Mouse (Mus musculus): ENCODE measurements at regions not wholly inside any gene's neighbourhood (a gene's known extent, or its start where the extent isn't known, plus 50 kb on each side); places are given as distances from the start of the nearest gene placed in this dataset.

GRCm38 (mm10) chr9:30137611-30138287 is 174.8 kb upstream of the Ntm start:
- peaks cover 24% of the 10 kb centered on the region for H3K9me3 ChIP-seq (replicated peaks)
- ATAC-seq (ENCODE audit: extremely low read depth, insufficient number of reproducible peaks, low FRiP score, poor library complexity, severe bottlenecking), result no peak
- H3K4me1 ChIP-seq (ENCODE audit: insufficient read depth, low read depth, low read length), result no peaks in the 10 kb centered on the region
- no peak overlapping the region for H3K4me3 ChIP-seq (ENCODE audit: low read depth, low read length)
- no peaks in the 10 kb centered on the region for H3K36me3 ChIP-seq (replicated peaks)
- TF ChIP-seq TAL1 (conservative IDR thresholded peaks at IDR 0.05; ENCODE audit: low read depth, low read length) (no peak), GATA2 (IDR thresholded peaks at IDR 0.05; ENCODE audit: borderline replicate concordance, low read depth, low read length) (no peak), GATA1 (IDR thresholded peaks at IDR 0.05; ENCODE audit: borderline replicate concordance, low read length) (no peak)
- no peak for DNase-seq (ENCODE audit: low spot score)
- H3K27me3 ChIP-seq (ENCODE audit: insufficient read depth, low read length), result no peaks in the 10 kb centered on the region

- Histone ChIP-seq H3K27me3 (ENCODE audit: insufficient read depth, low read length) (no peaks in the 10 kb centered on the region), H3K36me3 (replicated peaks) (no peaks in the 10 kb centered on the region), H3K4me3 (ENCODE audit: low read depth, low read length) (no peak overlapping the region), H3K9me3 (replicated peaks) (peaks cover 31% of the 10 kb centered on the region), H3K4me1 (ENCODE audit: insufficient read depth, low read depth, low read length) (no peaks in the 10 kb centered on the region)
- TF ChIP-seq POLR2AphosphoS5 (IDR thresholded peaks at IDR 0.05; ENCODE audit: insufficient replicate concordance, low read depth, low read length), result no peak
- ATAC-seq (ENCODE audit: extremely low read depth, insufficient number of reproducible peaks, low FRiP score, poor library complexity, severe bottlenecking), result no peak
- no peak for DNase-seq (ENCODE audit: low spot score)
Observed at GRCm38 (mm10) chr9:30140188-30140587, 177.2 kb upstream of the Ntm start.

- ATAC-seq (ENCODE audit: extremely low read depth, insufficient number of reproducible peaks, low FRiP score, poor library complexity, severe bottlenecking), result no peak
Observed at GRCm38 (mm10) chr9:30141186-30141585, 178.2 kb upstream of the Ntm start.

GRCm38 (mm10) chr9:30142806-30143458 is 180.0 kb upstream of the Ntm start:
- H3K4me3 ChIP-seq (ENCODE audit: low read depth, low read length), result no peak overlapping the region
- no peaks in the 10 kb centered on the region for H3K4me1 ChIP-seq (ENCODE audit: insufficient read depth, low read depth, low read length)
- no peaks in the 10 kb centered on the region for H3K27me3 ChIP-seq (ENCODE audit: insufficient read depth, low read length)
- no peaks in the 10 kb centered on the region for H3K36me3 ChIP-seq (replicated peaks)
- DNase-seq (ENCODE audit: low spot score) (no peak), ATAC-seq (ENCODE audit: extremely low read depth, insufficient number of reproducible peaks, low FRiP score, poor library complexity, severe bottlenecking) (no peak)
- peaks cover 20% of the 10 kb centered on the region for H3K9me3 ChIP-seq (replicated peaks)
- no peak for TF ChIP-seq CTCF (IDR thresholded peaks at IDR 0.05; ENCODE audit: low read depth, low read length)
- no peak for TF ChIP-seq GATA2 (IDR thresholded peaks at IDR 0.05; ENCODE audit: borderline replicate concordance, low read depth, low read length)
- TF ChIP-seq TAL1 (conservative IDR thresholded peaks at IDR 0.05; ENCODE audit: low read depth, low read length), result no peak
- TF ChIP-seq POLR2AphosphoS5 (IDR thresholded peaks at IDR 0.05; ENCODE audit: insufficient replicate concordance, low read depth, low read length), result no peak
- TF ChIP-seq GATA1 (IDR thresholded peaks at IDR 0.05; ENCODE audit: borderline replicate concordance, low read length), result no peak

More at GRCm38 (mm10) chr9:30141186-30141585, 178.2 kb upstream of the Ntm start:
- no peak for DNase-seq (ENCODE audit: low spot score)
- Histone ChIP-seq H3K27me3 (ENCODE audit: insufficient read depth, low read length) (no peaks in the 10 kb centered on the region), H3K4me3 (ENCODE audit: low read depth, low read length) (no peak overlapping the region), H3K9me3 (replicated peaks) (peaks cover 31% of the 10 kb centered on the region), H3K36me3 (replicated peaks) (no peaks in the 10 kb centered on the region), H3K4me1 (ENCODE audit: insufficient read depth, low read depth, low read length) (no peaks in the 10 kb centered on the region)
- TF ChIP-seq POLR2AphosphoS5 (IDR thresholded peaks at IDR 0.05; ENCODE audit: insufficient replicate concordance, low read depth, low read length) (no peak), TAL1 (conservative IDR thresholded peaks at IDR 0.05; ENCODE audit: low read depth, low read length) (no peak), CTCF (IDR thresholded peaks at IDR 0.05; ENCODE audit: low read depth, low read length) (no peak), GATA1 (IDR thresholded peaks at IDR 0.05; ENCODE audit: borderline replicate concordance, low read length) (no peak), GATA2 (IDR thresholded peaks at IDR 0.05; ENCODE audit: borderline replicate concordance, low read depth, low read length) (no peak)

- TF ChIP-seq CTCF (IDR thresholded peaks at IDR 0.05; ENCODE audit: low read depth, low read length), result no peak
- TF ChIP-seq POLR2AphosphoS5 (IDR thresholded peaks at IDR 0.05; ENCODE audit: insufficient replicate concordance, low read depth, low read length), result no peak
- TF ChIP-seq TAL1 (conservative IDR thresholded peaks at IDR 0.05; ENCODE audit: low read depth, low read length), result no peak
- H3K27me3 ChIP-seq (ENCODE audit: insufficient read depth, low read length), result no peaks in the 10 kb centered on the region
- DNase-seq (ENCODE audit: low spot score) (no peak), ATAC-seq (ENCODE audit: extremely low read depth, insufficient number of reproducible peaks, low FRiP score, poor library complexity, severe bottlenecking) (no peak)
- H3K9me3 ChIP-seq (replicated peaks), result peaks cover 13% of the 10 kb centered on the region
- no peak overlapping the region for H3K4me3 ChIP-seq (ENCODE audit: low read depth, low read length)
- H3K4me1 ChIP-seq (ENCODE audit: insufficient read depth, low read depth, low read length), result no peaks in the 10 kb centered on the region
- no peaks in the 10 kb centered on the region for H3K36me3 ChIP-seq (replicated peaks)
Observed at GRCm38 (mm10) chr9:30149481-30150468, 186.8 kb upstream of the Ntm start.

DNA sequence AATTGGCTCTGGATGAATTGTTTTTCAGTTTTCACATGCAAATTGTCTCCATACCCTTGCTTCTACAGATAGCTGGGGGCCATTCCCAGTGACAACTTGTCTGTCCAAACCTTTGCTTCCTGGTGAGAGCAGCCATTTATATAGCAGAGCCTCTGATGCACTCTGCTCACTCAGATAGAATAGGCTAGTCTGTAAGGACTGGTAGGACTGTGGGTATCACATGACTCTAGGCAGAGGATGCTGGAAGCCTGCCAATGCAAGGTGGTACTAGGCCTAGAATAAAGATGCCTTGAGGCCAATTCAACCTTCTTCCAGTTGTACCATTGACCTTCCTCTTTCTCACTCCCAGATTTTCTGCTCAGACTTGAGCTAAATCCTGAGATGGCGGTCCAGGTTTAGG is 188.2 kb upstream of the Ntm start:
- Histone ChIP-seq H3K4me3 (ENCODE audit: low read depth, low read length) (no peak overlapping the region), H3K27me3 (ENCODE audit: insufficient read depth, low read length) (no peaks in the 10 kb centered on the region), H3K4me1 (ENCODE audit: insufficient read depth, low read depth, low read length) (no peaks in the 10 kb centered on the region), H3K9me3 (replicated peaks) (peaks cover 13% of the 10 kb centered on the region), H3K36me3 (replicated peaks) (no peaks in the 10 kb centered on the region)
- DNase-seq (ENCODE audit: low spot score) (no peak), ATAC-seq (ENCODE audit: extremely low read depth, insufficient number of reproducible peaks, low FRiP score, poor library complexity, severe bottlenecking) (no peak)
- TF ChIP-seq GATA1 (IDR thresholded peaks at IDR 0.05; ENCODE audit: borderline replicate concordance, low read length) (no peak), GATA2 (IDR thresholded peaks at IDR 0.05; ENCODE audit: borderline replicate concordance, low read depth, low read length) (no peak), TAL1 (conservative IDR thresholded peaks at IDR 0.05; ENCODE audit: low read depth, low read length) (no peak), CTCF (IDR thresholded peaks at IDR 0.05; ENCODE audit: low read depth, low read length) (no peak), POLR2AphosphoS5 (IDR thresholded peaks at IDR 0.05; ENCODE audit: insufficient replicate concordance, low read depth, low read length) (no peak)

Measured in G1E (cell line).